Mouse (Mus musculus): ENCODE results near the gene Glis2.
A peak's percentile ranks its signal among the peaks of the same experiment; 100 is the strongest.

Glis2 gene

GRCm38 (mm10) chr16:4583807-4584206 is 10.7 kb upstream of the Glis2 start:
- DNase-seq: no peak

GRCm38 (mm10) chr16:4584438-4584837 is 10.1 kb upstream of the Glis2 start:
- DNase-seq: no peak

DNA sequence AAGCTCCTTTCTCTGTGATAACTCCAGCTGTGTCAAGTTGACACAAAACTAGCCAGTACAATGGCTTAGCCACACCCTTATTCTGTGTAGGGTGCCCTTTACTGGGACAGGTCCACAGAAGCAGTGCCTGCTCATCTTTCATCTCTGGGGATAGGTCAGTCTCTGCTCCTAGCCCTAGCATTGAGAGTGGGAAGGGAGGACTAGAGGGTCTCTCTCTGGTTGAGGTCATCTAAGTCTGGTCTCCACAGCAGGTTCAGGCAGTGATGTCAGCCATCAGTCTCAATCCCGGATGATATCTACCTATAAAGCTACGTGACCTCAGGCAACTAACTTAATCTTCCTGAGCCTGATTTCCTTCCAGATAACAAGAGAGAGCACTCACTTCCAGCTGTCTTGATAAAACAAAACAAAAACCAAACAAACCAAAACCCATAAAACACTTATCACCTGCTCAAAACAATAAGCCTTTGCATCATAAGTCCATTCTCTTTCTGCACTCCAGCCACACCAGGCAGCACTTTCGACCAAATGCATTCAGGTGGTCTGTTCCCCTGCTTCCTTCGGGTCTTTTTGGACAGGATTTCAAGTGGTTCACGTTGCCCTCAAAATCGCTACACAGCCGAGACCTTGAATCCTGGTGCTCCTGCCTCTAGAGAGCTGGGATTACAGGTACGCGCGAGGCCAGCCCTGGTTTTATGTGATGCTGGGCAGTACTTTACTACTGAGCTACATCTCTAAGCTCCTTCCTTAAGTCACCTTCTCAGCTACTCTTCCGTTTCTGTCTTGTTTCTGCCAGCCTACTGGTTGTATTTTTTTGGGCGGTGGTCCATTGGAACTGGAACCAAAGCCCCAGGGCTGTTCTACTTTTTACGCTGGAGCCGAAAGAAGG is 8.6 kb upstream of the Glis2 start:
- DNase-seq: no peak

GRCm38 (mm10) chr16:4586531-4587123 is 7.9 kb upstream of the Glis2 start:
- DNase-seq: peak; percentile 99

GRCm38 (mm10) chr16:4587516-4588210 is 6.8 kb upstream of the Glis2 start:
- DNase-seq: peak in 1 of 2 experiments; percentile 44

- no peak for DNase-seq
Measured at GRCm38 (mm10) chr16:4590236-4590635, 4.3 kb upstream of the Glis2 start.

- DNase-seq: peak; percentile 60 to 68
Measured at GRCm38 (mm10) chr16:4592909-4593875, 1.3 kb upstream of the Glis2 start.

- peak in 1 of 2 experiments; percentile 18 for DNase-seq
Measured at GRCm38 (mm10) chr16:4594814-4595526, 457 bp downstream of the Glis2 start.

DNA sequence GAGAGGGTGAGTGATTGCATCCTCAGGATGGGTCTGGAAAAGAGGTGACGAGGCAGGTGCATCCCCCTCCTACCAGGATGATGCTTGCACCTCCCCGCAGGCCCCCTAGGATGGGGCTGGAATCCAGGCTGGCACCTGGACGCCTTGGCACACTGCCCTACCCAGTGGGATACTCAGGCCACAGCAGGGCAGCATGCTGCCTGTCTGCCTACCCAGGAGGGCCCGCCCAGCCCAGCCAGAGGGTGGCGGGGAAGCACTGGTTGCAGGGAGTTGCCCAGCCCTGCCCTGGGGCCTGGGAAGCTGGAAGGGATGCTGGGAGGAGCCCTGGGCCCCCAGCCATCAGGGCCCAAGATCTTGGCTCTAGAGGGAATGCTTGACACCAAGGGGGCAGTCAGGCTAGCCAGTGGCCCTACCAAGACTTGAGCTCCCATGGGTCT is 1.0 kb downstream of the Glis2 start:
- DNase-seq: peak; percentile 69 to 81

GRCm38 (mm10) chr16:4596141-4596728 is 1.7 kb downstream of the Glis2 start:
- DNase-seq: no peak

DNA sequence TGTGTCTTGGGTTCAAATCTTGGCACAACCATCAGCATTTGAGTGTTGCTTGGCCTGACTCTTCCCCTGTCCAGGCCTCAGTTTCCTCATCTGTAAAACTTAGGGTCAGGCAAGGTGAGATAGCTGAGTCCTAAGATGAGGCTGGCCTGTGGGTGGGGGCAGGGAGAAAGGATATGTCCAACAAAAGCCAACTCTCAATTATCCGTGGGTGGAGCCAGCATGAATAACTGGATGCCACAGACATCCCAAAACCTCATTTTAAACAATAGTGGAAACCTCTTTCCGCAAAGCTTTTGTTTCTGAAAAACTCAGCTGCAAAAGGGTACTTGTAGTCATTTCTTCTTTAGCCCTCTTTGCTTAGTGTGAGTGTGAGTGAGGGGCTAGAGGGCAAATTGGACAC is 2.3 kb downstream of the Glis2 start:
- DNase-seq: no peak

DNA sequence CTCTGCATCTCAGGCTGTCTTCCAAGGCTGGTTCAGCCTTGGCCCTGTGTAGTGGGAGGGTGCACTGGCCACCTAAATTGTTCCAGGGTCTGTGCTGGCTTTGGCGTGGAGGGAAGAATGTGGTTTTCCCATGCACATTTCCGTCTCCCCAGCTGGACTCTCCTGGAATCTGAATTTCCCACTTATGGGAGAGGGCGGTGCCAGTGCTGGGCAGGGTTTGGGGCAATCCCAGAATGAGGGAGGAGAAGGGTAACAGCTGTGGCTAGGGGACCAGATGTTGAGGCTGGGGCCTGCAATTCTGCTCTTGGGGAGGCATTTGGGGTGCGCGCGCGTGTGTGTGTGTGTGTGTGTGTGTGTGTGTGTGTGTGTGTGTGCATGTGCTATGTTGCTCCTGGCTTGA is 2.8 kb downstream of the Glis2 start:
- peak in 1 of 2 experiments; percentile 25 for DNase-seq

- no peak for DNase-seq
Measured at GRCm38 (mm10) chr16:4598041-4598440, 3.5 kb downstream of the Glis2 start.

GRCm38 (mm10) chr16:4598891-4599543 is 4.5 kb downstream of the Glis2 start:
- no peak for DNase-seq

DNA sequence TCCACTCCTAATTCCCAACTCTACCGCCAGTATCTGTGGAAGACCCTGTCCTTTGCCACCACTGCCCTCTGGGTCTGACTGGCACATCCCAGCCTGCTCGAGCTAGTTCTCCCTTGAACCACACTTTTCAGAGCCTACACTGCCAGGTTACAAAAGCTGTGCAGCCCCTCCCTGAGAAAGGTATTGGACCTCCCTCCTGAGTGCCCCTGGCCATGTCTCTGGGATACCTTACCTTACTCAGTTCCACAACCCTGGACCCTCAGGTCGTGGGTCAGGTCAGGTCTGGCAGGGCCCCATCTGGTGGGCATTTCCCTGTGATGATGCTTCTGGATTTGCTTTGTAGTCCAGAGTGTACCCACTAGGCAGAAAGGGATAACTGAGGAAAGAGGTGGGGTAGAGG is 5.1 kb downstream of the Glis2 start:
- DNase-seq: no peak

DNA sequence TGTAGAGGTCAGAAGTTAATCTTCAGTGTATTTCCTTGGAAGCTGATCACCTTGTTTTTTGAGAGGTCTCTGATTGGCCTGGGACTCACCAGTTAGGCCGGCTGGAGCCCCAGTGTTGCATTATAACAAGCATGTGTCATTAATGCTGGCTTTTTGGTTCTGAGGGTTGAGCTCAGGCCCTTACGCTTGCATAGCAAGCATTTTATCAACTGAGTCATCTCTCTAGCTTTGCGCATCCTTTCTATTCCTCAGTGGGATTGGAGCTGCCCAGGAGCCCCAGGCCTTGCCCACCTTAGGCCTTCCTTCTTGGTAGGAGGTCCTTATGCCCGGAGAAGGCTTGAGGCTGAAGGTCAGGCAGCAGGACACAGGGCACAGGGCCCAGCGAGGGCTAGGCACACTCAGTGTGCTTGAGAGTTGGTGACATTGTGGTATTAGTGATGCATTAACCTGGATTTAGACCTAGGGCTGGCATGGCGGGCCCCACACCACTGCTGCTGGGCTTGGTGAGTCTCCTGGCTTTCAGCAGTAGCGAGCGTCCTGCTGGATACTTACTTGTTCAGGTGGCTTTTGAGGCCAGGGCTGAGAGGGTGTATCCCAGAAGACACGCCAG is 6.3 kb downstream of the Glis2 start:
- no peak for DNase-seq

- DNase-seq: no peak
Measured at GRCm38 (mm10) chr16:4602189-4602588, 7.7 kb downstream of the Glis2 start.

DNA sequence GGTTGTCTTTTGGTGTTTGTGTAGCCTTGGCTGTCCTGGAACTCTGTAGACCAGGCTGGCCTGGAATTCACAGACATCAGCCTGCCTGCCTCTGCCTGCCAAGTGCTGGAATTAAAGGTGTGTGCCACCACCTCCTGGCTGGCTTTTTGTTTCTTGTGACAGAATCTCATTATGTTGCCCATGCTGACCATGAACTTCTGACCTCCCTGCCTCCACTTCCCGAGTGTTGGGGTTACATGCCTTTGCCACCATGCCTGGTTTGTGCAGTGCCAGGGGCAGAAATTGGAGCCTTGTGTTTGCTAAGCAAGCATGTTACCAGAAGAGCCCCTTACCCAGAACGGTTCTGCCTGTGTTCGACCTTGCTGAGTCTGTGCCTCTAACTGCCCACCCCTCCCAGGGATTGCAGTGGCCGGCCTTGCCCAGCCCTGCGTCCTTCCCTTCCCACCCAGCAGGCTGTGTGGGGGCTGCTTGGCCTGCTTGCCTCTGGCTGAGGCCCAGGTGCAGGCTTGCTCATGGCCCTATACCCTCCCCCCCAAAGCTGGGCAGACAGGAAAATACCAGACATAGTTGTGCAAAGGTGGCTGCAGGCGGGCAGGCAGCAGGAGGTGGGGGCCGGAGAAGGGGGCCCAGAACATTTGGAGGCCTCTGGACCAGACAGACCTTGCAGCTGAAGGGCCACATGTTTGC is 8.4 kb downstream of the Glis2 start:
- DNase-seq: peak; percentile 25 to 47

DNA sequence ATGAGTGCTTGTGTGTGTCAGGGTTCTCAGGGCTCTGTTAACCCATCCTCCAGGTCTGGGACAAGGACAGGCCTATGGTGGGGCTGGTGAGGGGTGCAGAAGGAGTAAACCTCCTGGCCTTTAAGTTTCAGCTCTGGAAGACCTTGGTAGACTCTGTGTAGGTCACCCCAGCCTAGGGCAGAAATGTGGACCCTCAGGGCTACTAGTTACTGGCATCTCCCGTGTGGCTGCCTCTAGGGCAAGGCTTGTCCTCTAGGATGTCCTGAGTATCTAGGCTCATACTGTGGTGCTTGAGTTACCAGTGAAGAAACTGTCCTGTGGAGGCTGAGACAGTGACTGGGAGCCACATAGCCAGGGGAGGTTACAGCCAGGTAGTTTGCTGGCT is 8.9 kb downstream of the Glis2 start:
- no peak for DNase-seq
